Mouse (Mus musculus) intestine, embryonic 14.5 days (tissue): ENCODE measurements at regions not wholly inside any gene's neighbourhood (a gene's known extent, or its start where the extent isn't known, plus 50 kb on each side); places are given as distances from the start of the nearest gene placed in this dataset.

Source experiments
- ATAC-seq: fragments of 200-750 bp; cut with Nextera tagmentation; replicated peaks from 2 replicates; pipeline ENCODE4 v1.8.0; 2017; ENCODE audit warnings: low read depth, moderate number of reproducible peaks, moderate TSS enrichment, moderate library complexity; ENCODE audit not compliant: low FRiP score, low TSS enrichment
- DNase-seq: peaks from one replicate; pipeline ENCODE4 v3.0.0-alpha.2; 2018; ENCODE audit warnings: low spot score
- H3K27ac ChIP-seq: fragments of 300-500 bp; sonication (generic); 2 replicates; pipeline ENCODE4 v1.5.1; 2014; ENCODE audit warnings: low read depth, mild to moderate bottlenecking, control low read depth
- H3K27me3 ChIP-seq: fragments of 300-500 bp; sonication (generic); replicated peaks from 2 replicates; pipeline ENCODE4 v1.6.1; 2014; ENCODE audit warnings: low read length, control low read depth; ENCODE audit not compliant: control insufficient read depth, insufficient read depth
- H3K36me3 ChIP-seq: fragments of 300-500 bp; sonication (generic); 2 replicates; pipeline ENCODE4 v1.6.1; 2014; ENCODE audit warnings: low read length, control low read depth; ENCODE audit not compliant: control insufficient read depth, insufficient read depth
- H3K4me1 ChIP-seq: fragments of 300-500 bp; sonication (generic); replicated peaks from 2 replicates; pipeline ENCODE4 v1.6.1; 2014; ENCODE audit warnings: low read length, control low read depth, mixed read lengths; ENCODE audit not compliant: control insufficient read depth, insufficient read depth
- H3K4me2 ChIP-seq: fragments of 300-500 bp; sonication (generic); 2 replicates; pipeline ENCODE4 v1.6.1; 2014; ENCODE audit warnings: low read length
- H3K4me3 ChIP-seq: fragments of 300-500 bp; sonication (generic); 2 replicates; pipeline ENCODE4 v1.5.1; 2014; ENCODE audit warnings: low read depth, low read length, control low read depth, mixed read lengths
- H3K9ac ChIP-seq: fragments of 300-500 bp; sonication (generic); 2 replicates; pipeline ENCODE4 v1.6.1; 2014; ENCODE audit warnings: mild to moderate bottlenecking, low read length
- H3K9me3 ChIP-seq: fragments of 300-500 bp; sonication (generic); 2 replicates; pipeline ENCODE4 v1.6.1; 2016; ENCODE audit warnings: low read length, control low read depth; ENCODE audit not compliant: control insufficient read depth
- WGBS: fragments of 180-500 bp; shearing (Covaris S2); extraction: QIAGEN DNeasy Blood & Tissue Kit; methylation state at CpG from one replicate; pipeline ENCODE4 v1.1.7; 2014; 5-methylcytosine and 5-hydroxymethylcytosine counted together

- no peak overlapping the region for H3K4me3 ChIP-seq
- H3K27ac ChIP-seq, result no peak overlapping the region
- H3K4me1 ChIP-seq, result no peaks in the 10 kb centered on the region
- no peak overlapping the region for H3K4me2 ChIP-seq
- no peaks in the 10 kb centered on the region for H3K36me3 ChIP-seq
- no peak for ATAC-seq
- no peaks in the 10 kb centered on the region for H3K9me3 ChIP-seq
- no peak overlapping the region for H3K9ac ChIP-seq
- H3K27me3 ChIP-seq, result no peaks in the 10 kb centered on the region
- DNase-seq, result no peak
- 77% methylated on average over 1 of the region's 1 CpGs for WGBS
Observed at GRCm38 (mm10) chr10:56809006-56809405, 431.9 kb downstream of the Gja1 start.

- Histone ChIP-seq H3K27me3 (no peaks in the 10 kb centered on the region), H3K4me1 (no peaks in the 10 kb centered on the region), H3K9ac (no peak overlapping the region), H3K36me3 (no peaks in the 10 kb centered on the region), H3K4me2 (no peak overlapping the region), H3K9me3 (no peaks in the 10 kb centered on the region), H3K27ac (no peak overlapping the region), H3K4me3 (no peak overlapping the region)
- WGBS, result 51% methylated on average over 5 of the region's 5 CpGs
- no peak for DNase-seq
- no peak for ATAC-seq
Observed at GRCm38 (mm10) chr10:56822158-56822557, 445.0 kb downstream of the Gja1 start.

GRCm38 (mm10) chr10:56831331-56831730, 454.2 kb downstream of the Gja1 start:
- no peak for DNase-seq
- WGBS, result 91% methylated on average over 1 of the region's 1 CpGs
- Histone ChIP-seq H3K4me2 (no peak overlapping the region), H3K36me3 (no peaks in the 10 kb centered on the region), H3K27me3 (no peaks in the 10 kb centered on the region), H3K4me1 (no peaks in the 10 kb centered on the region), H3K27ac (no peak overlapping the region), H3K9me3 (no peaks in the 10 kb centered on the region), H3K4me3 (no peak overlapping the region), H3K9ac (no peak overlapping the region)
- ATAC-seq, result no peak

GRCm38 (mm10) chr10:56831966-56832365, 454.8 kb downstream of the Gja1 start:
- DNase-seq (no peak), ATAC-seq (no peak)
- WGBS, result 76% methylated on average over 4 of the region's 4 CpGs
- no peaks in the 10 kb centered on the region for H3K4me1 ChIP-seq
- no peak overlapping the region for H3K4me2 ChIP-seq
- H3K9ac ChIP-seq, result no peak overlapping the region
- H3K27ac ChIP-seq, result no peak overlapping the region
- no peaks in the 10 kb centered on the region for H3K27me3 ChIP-seq
- H3K9me3 ChIP-seq, result no peaks in the 10 kb centered on the region
- no peak overlapping the region for H3K4me3 ChIP-seq
- no peaks in the 10 kb centered on the region for H3K36me3 ChIP-seq

GRCm38 (mm10) chr10:56836130-56836529, 459.0 kb downstream of the Gja1 start:
- DNase-seq (no peak), ATAC-seq (no peak)
- Histone ChIP-seq H3K9me3 (no peaks in the 10 kb centered on the region), H3K27ac (no peak overlapping the region), H3K36me3 (no peaks in the 10 kb centered on the region), H3K27me3 (no peaks in the 10 kb centered on the region), H3K9ac (no peak overlapping the region), H3K4me3 (no peak overlapping the region), H3K4me2 (no peak overlapping the region), H3K4me1 (0 out of 2 replicates have a peak, but pooled peaks cover 2% of the 10 kb centered on the region)
- WGBS, result 91% methylated on average over 4 of the region's 4 CpGs

GRCm38 (mm10) chr10:56839006-56839495, 461.9 kb downstream of the Gja1 start:
- H3K4me2 ChIP-seq, result no peak overlapping the region
- no peak overlapping the region for H3K4me3 ChIP-seq
- H3K9me3 ChIP-seq, result no peaks in the 10 kb centered on the region
- DNase-seq (no peak), ATAC-seq (no peak)
- H3K27me3 ChIP-seq, result no peaks in the 10 kb centered on the region
- 0 out of 2 replicates have a peak, but pooled peaks cover 2% of the 10 kb centered on the region for H3K4me1 ChIP-seq
- H3K36me3 ChIP-seq, result no peaks in the 10 kb centered on the region
- WGBS, result 35% methylated on average over 9 of the region's 9 CpGs
- H3K27ac ChIP-seq, result no peak overlapping the region
- H3K9ac ChIP-seq, result no peak overlapping the region

GRCm38 (mm10) chr10:56839545-56839944, 462.4 kb downstream of the Gja1 start:
- 45% methylated on average over 2 of the region's 2 CpGs for WGBS
- H3K27me3 ChIP-seq, result no peaks in the 10 kb centered on the region
- ATAC-seq, result no peak
- no peaks in the 10 kb centered on the region for H3K9me3 ChIP-seq
- no peak overlapping the region for H3K27ac ChIP-seq
- H3K4me3 ChIP-seq, result no peak overlapping the region
- H3K4me1 ChIP-seq, result 0 out of 2 replicates have a peak, but pooled peaks cover 2% of the 10 kb centered on the region
- H3K9ac ChIP-seq, result no peak overlapping the region
- H3K4me2 ChIP-seq, result no peak overlapping the region
- no peak for DNase-seq
- no peaks in the 10 kb centered on the region for H3K36me3 ChIP-seq

GRCm38 (mm10) chr10:56840732-56841131, 463.6 kb downstream of the Gja1 start:
- Histone ChIP-seq H3K27me3 (no peaks in the 10 kb centered on the region), H3K27ac (no peak overlapping the region), H3K4me1 (0 out of 2 replicates have a peak, but pooled peaks cover 2% of the 10 kb centered on the region), H3K9me3 (no peaks in the 10 kb centered on the region), H3K36me3 (no peaks in the 10 kb centered on the region), H3K4me2 (no peak overlapping the region), H3K4me3 (no peak overlapping the region), H3K9ac (no peak overlapping the region)
- ATAC-seq (no peak), DNase-seq (no peak)
- WGBS, result 70% methylated on average over 5 of the region's 5 CpGs

- H3K27me3 ChIP-seq, result no peaks in the 10 kb centered on the region
- no peak for DNase-seq
- WGBS, result 77% methylated on average over 8 of the region's 8 CpGs
Observed at GRCm38 (mm10) chr10:56841486-56841885, 464.4 kb downstream of the Gja1 start.

More at GRCm38 (mm10) chr10:56841486-56841885, 464.4 kb downstream of the Gja1 start:
- ATAC-seq, result no peak
- H3K4me2 ChIP-seq, result no peak overlapping the region
- no peak overlapping the region for H3K27ac ChIP-seq
- H3K4me1 ChIP-seq, result 0 out of 2 replicates have a peak, but pooled peaks cover 2% of the 10 kb centered on the region
- no peak overlapping the region for H3K9ac ChIP-seq
- no peaks in the 10 kb centered on the region for H3K36me3 ChIP-seq
- H3K4me3 ChIP-seq, result no peak overlapping the region
- H3K9me3 ChIP-seq, result no peaks in the 10 kb centered on the region
